Mouse (Mus musculus): ENCODE results near the gene Zfp992.
"Not testable (repeated sequence)": the region's sequence is repeated elsewhere in the genome, so short reads cannot be mapped to it uniquely, and the experiment has no call there.

GRCm38 (mm10) chr4:146483571-146484280 lies 34.9 kb downstream of the Zfp992 start:
- peak; percentile 69 for TF ChIP-seq CTCF (conservative IDR thresholded peaks at IDR 0.05; ENCODE audit: low read length)
- not testable (repeated sequence) for TF ChIP-seq POU5F1 (IDR thresholded peaks at IDR 0.05; ENCODE audit: borderline replicate concordance, low read length)

Data from E14TG2a.4 (cell line).